Mouse (Mus musculus): ENCODE measurements at regions not wholly inside any gene's neighbourhood (a gene's known extent, or its start where the extent isn't known, plus 50 kb on each side); places are given as distances from the start of the nearest gene placed in this dataset.

- DNase-seq (ENCODE audit: low spot score) = no peak
These were observed 298.6 kb downstream of the Sox4 start for GRCm38 (mm10) chr13:28654883-28655282.

GRCm38 (mm10) chr13:28653362-28653761, 300.2 kb downstream of the Sox4 start:
- no peak for DNase-seq (ENCODE audit: low spot score)

- DNase-seq (ENCODE audit: low spot score) = no peak
These were observed 301.7 kb downstream of the Sox4 start for GRCm38 (mm10) chr13:28651810-28652209.

- DNase-seq (ENCODE audit: low spot score) = no peak
These were observed 307.6 kb downstream of the Sox4 start for GRCm38 (mm10) chr13:28645881-28646280.

GRCm38 (mm10) chr13:28644846-28645574, 308.5 kb downstream of the Sox4 start:
- DNase-seq (ENCODE audit: low spot score) = no peak

GRCm38 (mm10) chr13:28640826-28641225, 312.7 kb downstream of the Sox4 start:
- no peak for DNase-seq (ENCODE audit: low spot score)

GRCm38 (mm10) chr13:28635230-28635950, 318.1 kb downstream of the Sox4 start:
- DNase-seq (ENCODE audit: low spot score) = no peak

- no peak for DNase-seq (ENCODE audit: low spot score)
These were observed 319.9 kb downstream of the Sox4 start for GRCm38 (mm10) chr13:28633541-28634041.

- peak; percentile 30 for DNase-seq (ENCODE audit: low spot score)
These were observed 323.8 kb downstream of the Sox4 start for GRCm38 (mm10) chr13:28629431-28630331.

- no peak for DNase-seq (ENCODE audit: low spot score)
These were observed 324.8 kb downstream of the Sox4 start for GRCm38 (mm10) chr13:28628751-28629150.

GRCm38 (mm10) chr13:28618961-28619360, 334.6 kb downstream of the Sox4 start:
- DNase-seq (ENCODE audit: low spot score) = no peak

- DNase-seq (ENCODE audit: low spot score) = no peak
These were observed 336.0 kb downstream of the Sox4 start for GRCm38 (mm10) chr13:28617503-28617902.

GRCm38 (mm10) chr13:28616645-28617381, 336.7 kb downstream of the Sox4 start:
- DNase-seq (ENCODE audit: low spot score) = no peak

GRCm38 (mm10) chr13:28607551-28608114, 345.9 kb downstream of the Sox4 start:
- DNase-seq (ENCODE audit: low spot score) = no peak

GRCm38 (mm10) chr13:28606651-28607050, 346.9 kb downstream of the Sox4 start:
- no peak for DNase-seq (ENCODE audit: low spot score)

GRCm38 (mm10) chr13:28605833-28606232, 347.7 kb downstream of the Sox4 start:
- no peak for DNase-seq (ENCODE audit: low spot score)

GRCm38 (mm10) chr13:28604016-28604415, 346.7 kb downstream of the Gm11361 start:
- no peak for DNase-seq (ENCODE audit: low spot score)

GRCm38 (mm10) chr13:28600792-28601191, 343.5 kb downstream of the Gm11361 start:
- peak; percentile 70 for DNase-seq (ENCODE audit: low spot score)

GRCm38 (mm10) chr13:28596367-28596766, 339.0 kb downstream of the Gm11361 start:
- DNase-seq (ENCODE audit: low spot score) = no peak

GRCm38 (mm10) chr13:28592176-28592575, 334.8 kb downstream of the Gm11361 start:
- DNase-seq (ENCODE audit: low spot score) = no peak

GRCm38 (mm10) chr13:28587977-28588376, 330.6 kb downstream of the Gm11361 start:
- DNase-seq (ENCODE audit: low spot score) = no peak

All from thymus, postnatal 0 days (tissue).